Mouse (Mus musculus) embryonic facial prominence, embryonic 15.5 days (tissue): ENCODE measurements at regions not wholly inside any gene's neighbourhood (a gene's known extent, or its start where the extent isn't known, plus 50 kb on each side); places are given as distances from the start of the nearest gene placed in this dataset.
A peak's percentile ranks its signal among the peaks of the same experiment; 100 is the strongest.
"Not testable (repeated sequence)": the region's sequence is repeated elsewhere in the genome, so short reads cannot be mapped to it uniquely, and the experiment has no call there.

Experiments used
- ATAC-seq: fragments of 200-750 bp; cut with Nextera tagmentation; 2 replicates; pipeline ENCODE4 v1.8.0; 2017; ENCODE audit warnings: low read depth, moderate TSS enrichment; ENCODE audit not compliant: insufficient number of reproducible peaks, low FRiP score, low TSS enrichment
- H3K27ac ChIP-seq: fragments of 300-500 bp; sonication (generic); replicated peaks from 2 replicates; pipeline ENCODE4 v1.5.1; 2015; ENCODE audit warnings: mild to moderate bottlenecking, inconsistent platforms
- H3K27me3 ChIP-seq: fragments of 300-500 bp; sonication (generic); 2 replicates; pipeline ENCODE4 v1.6.1; 2015; ENCODE audit warnings: inconsistent platforms
- H3K36me3 ChIP-seq: fragments of 300-500 bp; sonication (generic); 2 replicates; pipeline ENCODE4 v1.6.1; 2015; ENCODE audit warnings: mild to moderate bottlenecking, inconsistent platforms
- H3K4me1 ChIP-seq: fragments of 300-500 bp; sonication (generic); 2 replicates; pipeline ENCODE4 v1.6.1; 2015; ENCODE audit warnings: inconsistent platforms
- H3K4me2 ChIP-seq: fragments of 300-500 bp; sonication (generic); replicated peaks from 2 replicates; pipeline ENCODE4 v1.6.1; 2015; ENCODE audit warnings: mild to moderate bottlenecking, inconsistent platforms
- H3K4me3 ChIP-seq: fragments of 300-500 bp; sonication (generic); replicated peaks from 2 replicates; pipeline ENCODE4 v1.5.1; 2015; ENCODE audit warnings: mild to moderate bottlenecking, inconsistent platforms
- H3K9ac ChIP-seq: fragments of 300-500 bp; sonication (generic); 2 replicates; pipeline ENCODE4 v1.6.1; 2015; ENCODE audit warnings: inconsistent platforms
- H3K9me3 ChIP-seq: fragments of 300-500 bp; sonication (generic); replicated peaks from 2 replicates; pipeline ENCODE4 v1.6.1; 2016; ENCODE audit warnings: inconsistent platforms
- WGBS: fragments of 180-500 bp; shearing (Covaris S2); methylation state at CpG from one replicate; pipeline ENCODE4 v1.1.7; 2015; 5-methylcytosine and 5-hydroxymethylcytosine counted together

GRCm38 (mm10) chr4:18620361-18620760 is 984.9 kb upstream of the Gm12353 start:
- H3K9ac ChIP-seq = no peak overlapping the region
- H3K4me3 ChIP-seq = no peak overlapping the region
- H3K4me2 ChIP-seq = no peak overlapping the region
- no peaks in the 10 kb centered on the region for H3K27me3 ChIP-seq
- no peaks in the 10 kb centered on the region for H3K9me3 ChIP-seq
- H3K27ac ChIP-seq = no peak overlapping the region
- H3K36me3 ChIP-seq = no peaks in the 10 kb centered on the region
- ATAC-seq = no peak
- no peaks in the 10 kb centered on the region for H3K4me1 ChIP-seq

GRCm38 (mm10) chr4:18639035-18639434 is 966.2 kb upstream of the Gm12353 start:
- H3K27ac ChIP-seq = no peak overlapping the region
- no peak overlapping the region for H3K9ac ChIP-seq
- no peak overlapping the region for H3K4me3 ChIP-seq
- ATAC-seq = no peak
- H3K36me3 ChIP-seq = no peaks in the 10 kb centered on the region
- no peaks in the 10 kb centered on the region for H3K9me3 ChIP-seq
- 94% methylated on average over 2 of the region's 2 CpGs for WGBS
- H3K4me2 ChIP-seq = no peak overlapping the region
- no peaks in the 10 kb centered on the region for H3K4me1 ChIP-seq
- H3K27me3 ChIP-seq = no peaks in the 10 kb centered on the region

- Histone ChIP-seq H3K4me1 (no peaks in the 10 kb centered on the region), H3K4me3 (no peak overlapping the region), H3K9me3 (no peaks in the 10 kb centered on the region), H3K36me3 (no peaks in the 10 kb centered on the region), H3K27me3 (no peaks in the 10 kb centered on the region), H3K9ac (no peak overlapping the region), H3K27ac (no peak overlapping the region), H3K4me2 (no peak overlapping the region)
- ATAC-seq = no peak
- 41% methylated on average over 1 of the region's 1 CpGs for WGBS
Observed at GRCm38 (mm10) chr4:18649153-18649552, 956.1 kb upstream of the Gm12353 start.

GRCm38 (mm10) chr4:18685891-18686544 is 919.2 kb upstream of the Gm12353 start:
- WGBS = 72% methylated on average over 3 of the region's 3 CpGs
- H3K9me3 ChIP-seq = no peaks in the 10 kb centered on the region

GRCm38 (mm10) chr4:18694076-18694475 is 911.2 kb upstream of the Gm12353 start:
- no peak overlapping the region for H3K4me2 ChIP-seq
- ATAC-seq = no peak
- H3K36me3 ChIP-seq = no peaks in the 10 kb centered on the region
- no peaks in the 10 kb centered on the region for H3K9me3 ChIP-seq
- H3K27me3 ChIP-seq = no peaks in the 10 kb centered on the region
- no peak overlapping the region for H3K9ac ChIP-seq
- no peak overlapping the region for H3K27ac ChIP-seq
- H3K4me1 ChIP-seq = no peaks in the 10 kb centered on the region
- H3K4me3 ChIP-seq = no peak overlapping the region

More at GRCm38 (mm10) chr4:18685891-18686544, 919.2 kb upstream of the Gm12353 start:
- H3K4me3 ChIP-seq = no peak overlapping the region
- no peak for ATAC-seq
- H3K9ac ChIP-seq = no peak overlapping the region
- no peak overlapping the region for H3K4me2 ChIP-seq
- H3K27ac ChIP-seq = no peak overlapping the region
- no peaks in the 10 kb centered on the region for H3K4me1 ChIP-seq
- no peaks in the 10 kb centered on the region for H3K27me3 ChIP-seq
- H3K36me3 ChIP-seq = no peaks in the 10 kb centered on the region

GRCm38 (mm10) chr4:18696246-18696645 is 909.0 kb upstream of the Gm12353 start:
- no peaks in the 10 kb centered on the region for H3K4me1 ChIP-seq
- H3K9me3 ChIP-seq = no peaks in the 10 kb centered on the region
- ATAC-seq = no peak
- H3K9ac ChIP-seq = no peak overlapping the region
- 44% methylated on average over 3 of the region's 3 CpGs for WGBS
- H3K27ac ChIP-seq = no peak overlapping the region
- H3K4me3 ChIP-seq = no peak overlapping the region
- no peaks in the 10 kb centered on the region for H3K27me3 ChIP-seq
- H3K36me3 ChIP-seq = no peaks in the 10 kb centered on the region
- no peak overlapping the region for H3K4me2 ChIP-seq

GRCm38 (mm10) chr4:18744241-18744640 is 861.0 kb upstream of the Gm12353 start:
- WGBS = 53% methylated on average over 3 of the region's 3 CpGs

GRCm38 (mm10) chr4:18788398-18788797 is 816.9 kb upstream of the Gm12353 start:
- no peak overlapping the region for H3K4me3 ChIP-seq
- H3K36me3 ChIP-seq = no peaks in the 10 kb centered on the region
- no peaks in the 10 kb centered on the region for H3K4me1 ChIP-seq
- no peaks in the 10 kb centered on the region for H3K27me3 ChIP-seq
- H3K9me3 ChIP-seq = no peaks in the 10 kb centered on the region
- H3K9ac ChIP-seq = no peak overlapping the region
- no peak for ATAC-seq
- no peak overlapping the region for H3K27ac ChIP-seq
- H3K4me2 ChIP-seq = no peak overlapping the region

More at GRCm38 (mm10) chr4:18744241-18744640, 861.0 kb upstream of the Gm12353 start:
- Histone ChIP-seq H3K4me1 (no peaks in the 10 kb centered on the region), H3K9ac (no peak overlapping the region), H3K27ac (no peak overlapping the region), H3K4me3 (no peak overlapping the region), H3K4me2 (no peak overlapping the region), H3K27me3 (no peaks in the 10 kb centered on the region), H3K9me3 (no peaks in the 10 kb centered on the region), H3K36me3 (no peaks in the 10 kb centered on the region)
- no peak for ATAC-seq

GRCm38 (mm10) chr4:18795740-18796394 is 809.4 kb upstream of the Gm12353 start:
- Histone ChIP-seq H3K4me1 (no peaks in the 10 kb centered on the region), H3K9ac (no peak overlapping the region), H3K4me3 (no peak overlapping the region), H3K27me3 (no peaks in the 10 kb centered on the region), H3K27ac (no peak overlapping the region), H3K36me3 (no peaks in the 10 kb centered on the region), H3K9me3 (no peaks in the 10 kb centered on the region), H3K4me2 (no peak overlapping the region)
- peak; percentile 43 for ATAC-seq
- 33% methylated on average over 2 of the region's 2 CpGs for WGBS

GRCm38 (mm10) chr4:18796395-18796740 is 808.9 kb upstream of the Gm12353 start:
- Histone ChIP-seq H3K4me1 (no peaks in the 10 kb centered on the region), H3K27me3 (no peaks in the 10 kb centered on the region), H3K9ac (no peak overlapping the region), H3K4me3 (no peak overlapping the region), H3K36me3 (no peaks in the 10 kb centered on the region), H3K27ac (no peak overlapping the region), H3K9me3 (no peaks in the 10 kb centered on the region), H3K4me2 (no peak overlapping the region)
- no peak for ATAC-seq
- 48% methylated on average over 2 of the region's 2 CpGs for WGBS

- H3K9me3 ChIP-seq, H3K4me3 ChIP-seq, H3K36me3 ChIP-seq, H3K4me1 ChIP-seq, H3K27me3 ChIP-seq, ATAC-seq, H3K4me2 ChIP-seq, H3K9ac ChIP-seq, H3K27ac ChIP-seq: not testable (repeated sequence)
- 86% methylated on average over 5 of the region's 5 CpGs for WGBS
Observed at GRCm38 (mm10) chr4:18803109-18803508, 802.1 kb upstream of the Gm12353 start.
